Mouse (Mus musculus) heart, embryonic 16.5 days (tissue): ENCODE measurements around the gene Rnf115. TPM values are rescaled to one million over a fixed set of nuclear protein-coding genes. Genes with fewer than 3 reads are reported as not detected.
A peak's percentile ranks its signal among the peaks of the same experiment; 100 is the strongest.

Experiments
- ATAC-seq: fragments of 200-750 bp; cut with Nextera tagmentation; replicated peaks from 2 replicates; pipeline ENCODE4 v1.8.0; 2017; ENCODE audit warnings: moderate number of reproducible peaks; ENCODE audit not compliant: insufficient read depth, low FRiP score; ENCODE audit errors: extremely low read depth
- H3K27ac ChIP-seq: fragments of 300-500 bp; sonication (generic); 2 replicates; pipeline ENCODE4 v1.5.1; 2014; ENCODE audit warnings: mild to moderate bottlenecking, low read length, control low read depth, moderate library complexity
- H3K27me3 ChIP-seq: fragments of 300-500 bp; sonication (generic); 2 replicates; pipeline ENCODE4 v1.6.1; 2014; ENCODE audit warnings: low read length, mixed read lengths; ENCODE audit not compliant: control insufficient read depth, insufficient read depth
- H3K36me3 ChIP-seq: fragments of 300-500 bp; sonication (generic); 2 replicates; pipeline ENCODE4 v1.6.1; 2014; ENCODE audit not compliant: control insufficient read depth, insufficient read depth
- H3K4me1 ChIP-seq: fragments of 300-500 bp; sonication (generic); 2 replicates; pipeline ENCODE4 v1.6.1; 2014; ENCODE audit warnings: low read length, mixed read lengths; ENCODE audit not compliant: control insufficient read depth, insufficient read depth
- H3K4me2 ChIP-seq: fragments of 300-500 bp; sonication (generic); 2 replicates; pipeline ENCODE4 v1.6.1; 2014; ENCODE audit warnings: low read depth, mild to moderate bottlenecking, control low read depth, low read length
- H3K4me3 ChIP-seq: fragments of 300-500 bp; sonication (generic); 2 replicates; pipeline ENCODE4 v1.5.1; 2014; ENCODE audit warnings: mild to moderate bottlenecking, control low read depth, low read length
- H3K9ac ChIP-seq: fragments of 300-500 bp; sonication (generic); 2 replicates; pipeline ENCODE4 v1.6.1; 2014; ENCODE audit warnings: low read length, control low read depth
- H3K9me3 ChIP-seq: fragments of 300-500 bp; sonication (generic); replicated peaks from 2 replicates; pipeline ENCODE4 v1.6.1; 2016; ENCODE audit warnings: low read length; ENCODE audit not compliant: control insufficient read depth
- WGBS: fragments of 180-500 bp; shearing (Covaris S2); extraction: QIAGEN DNeasy Blood & Tissue Kit; methylation state at CpG from one replicate; pipeline ENCODE4 v1.1.7; 2014; 5-methylcytosine and 5-hydroxymethylcytosine counted together
- polyA plus RNA-seq: library from polyadenylated mRNA; unstranded; fragments of >200 nt; fragmentation: Nextera tagmentation; extraction: Ambion mirVana; gene quantifications from 2 replicates; pipeline ENCODE4 v1.2.1, GENCODE M21; 2015

The Rnf115 gene
- polyA plus RNA-seq, 1 experiment from 2014 or later = 39.7 TPM

GRCm38 (mm10) chr3:96744348-96744747, 16.9 kb downstream of the Rnf115 start:
- ATAC-seq = no peak
- peaks cover 11% of the 10 kb centered on the region for H3K4me1 ChIP-seq
- no peak overlapping the region for H3K27ac ChIP-seq
- no peak overlapping the region for H3K4me2 ChIP-seq
- H3K4me3 ChIP-seq = no peak overlapping the region
- H3K36me3 ChIP-seq = no peaks in the 10 kb centered on the region
- no peaks in the 10 kb centered on the region for H3K9me3 ChIP-seq
- H3K27me3 ChIP-seq = no peaks in the 10 kb centered on the region
- no peak overlapping the region for H3K9ac ChIP-seq
- 88% methylated on average over 3 of the region's 3 CpGs for WGBS

DNA sequence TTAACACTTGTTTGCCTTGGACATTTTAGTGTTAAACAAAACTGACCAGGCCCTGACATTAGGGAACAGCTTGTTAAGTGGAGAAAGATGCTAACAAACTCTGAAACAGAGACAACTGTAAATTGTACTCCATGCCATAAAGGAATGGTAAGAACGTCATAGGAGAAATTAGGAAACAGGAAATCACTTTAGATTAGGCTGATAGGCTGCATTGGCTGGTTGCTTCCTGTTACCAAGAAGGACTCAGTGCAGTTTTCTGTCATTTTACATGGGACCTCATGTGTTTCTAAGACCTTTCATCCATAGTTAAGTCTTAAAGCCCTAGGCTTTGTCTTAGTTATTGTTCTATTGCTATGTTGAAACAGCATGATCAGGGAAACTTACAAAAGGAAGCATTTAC, 19.4 kb downstream of the Rnf115 start:
- Histone ChIP-seq H3K4me2 (no peak overlapping the region), H3K27me3 (no peaks in the 10 kb centered on the region)
- 33% methylated on average over 1 of the region's 1 CpGs for WGBS

GRCm38 (mm10) chr3:96755935-96756334, 28.5 kb downstream of the Rnf115 start:
- 97% methylated on average over 1 of the region's 1 CpGs for WGBS
- no peak for ATAC-seq

More for the DNA sequence above, 19.4 kb downstream of the Rnf115 start:
- no peaks in the 10 kb centered on the region for H3K9me3 ChIP-seq
- ATAC-seq = no peak
- H3K4me3 ChIP-seq = no peak overlapping the region
- no peak overlapping the region for H3K9ac ChIP-seq
- peaks cover 11% of the 10 kb centered on the region for H3K4me1 ChIP-seq
- no peak overlapping the region for H3K27ac ChIP-seq
- no peaks in the 10 kb centered on the region for H3K36me3 ChIP-seq

GRCm38 (mm10) chr3:96757691-96758090, 30.2 kb downstream of the Rnf115 start:
- Histone ChIP-seq H3K9me3 (no peaks in the 10 kb centered on the region), H3K4me1 (no peaks in the 10 kb centered on the region), H3K9ac (no peak overlapping the region), H3K4me3 (no peak overlapping the region), H3K36me3 (peaks cover 3% of the 10 kb centered on the region; the same call in 1 of the 2 replicates), H3K27ac (no peak overlapping the region), H3K27me3 (no peaks in the 10 kb centered on the region), H3K4me2 (no peak overlapping the region)
- ATAC-seq = 0 out of 2 replicates have a peak, but pooled peaks have one; percentile 52
- WGBS = 48% methylated on average over 7 of the region's 7 CpGs

More at GRCm38 (mm10) chr3:96755935-96756334, 28.5 kb downstream of the Rnf115 start:
- no peaks in the 10 kb centered on the region for H3K4me1 ChIP-seq
- H3K9me3 ChIP-seq = no peaks in the 10 kb centered on the region
- H3K27ac ChIP-seq = no peak overlapping the region
- H3K27me3 ChIP-seq = no peaks in the 10 kb centered on the region
- H3K36me3 ChIP-seq = peaks cover 3% of the 10 kb centered on the region; the same call in 1 of the 2 replicates
- H3K9ac ChIP-seq = no peak overlapping the region
- H3K4me3 ChIP-seq = no peak overlapping the region
- H3K4me2 ChIP-seq = no peak overlapping the region

- Histone ChIP-seq H3K4me1 (no peaks in the 10 kb centered on the region), H3K4me2 (no peak overlapping the region), H3K4me3 (no peak overlapping the region), H3K9me3 (no peaks in the 10 kb centered on the region), H3K27ac (no peak overlapping the region), H3K36me3 (peaks cover 3% of the 10 kb centered on the region; the same call in 1 of the 2 replicates), H3K9ac (no peak overlapping the region), H3K27me3 (no peaks in the 10 kb centered on the region)
- WGBS = 92% methylated on average over 4 of the region's 4 CpGs
- no peak for ATAC-seq
These were observed 32.2 kb downstream of the Rnf115 start for GRCm38 (mm10) chr3:96759695-96760094.

GRCm38 (mm10) chr3:96764528-96764927, 37.1 kb downstream of the Rnf115 start:
- H3K27me3 ChIP-seq = no peaks in the 10 kb centered on the region
- H3K4me2 ChIP-seq = no peak overlapping the region
- no peak overlapping the region for H3K4me3 ChIP-seq
- no peak for ATAC-seq
- no peaks in the 10 kb centered on the region for H3K9me3 ChIP-seq
- H3K9ac ChIP-seq = no peak overlapping the region
- H3K27ac ChIP-seq = no peak overlapping the region
- H3K36me3 ChIP-seq = peaks cover 2% of the 10 kb centered on the region; the same call in 1 of the 2 replicates
- WGBS = 73% methylated on average over 1 of the region's 1 CpGs
- no peaks in the 10 kb centered on the region; the same call in 1 of the 2 replicates for H3K4me1 ChIP-seq

GRCm38 (mm10) chr3:96769971-96770370, 42.5 kb downstream of the Rnf115 start:
- Histone ChIP-seq H3K27ac (no peak overlapping the region), H3K27me3 (no peaks in the 10 kb centered on the region), H3K4me3 (no peak overlapping the region), H3K9ac (no peak overlapping the region), H3K4me2 (no peak overlapping the region), H3K36me3 (no peaks in the 10 kb centered on the region), H3K4me1 (peaks cover 9% of the 10 kb centered on the region), H3K9me3 (no peaks in the 10 kb centered on the region)
- 84% methylated on average over 5 of the region's 5 CpGs for WGBS
- no peak for ATAC-seq

DNA sequence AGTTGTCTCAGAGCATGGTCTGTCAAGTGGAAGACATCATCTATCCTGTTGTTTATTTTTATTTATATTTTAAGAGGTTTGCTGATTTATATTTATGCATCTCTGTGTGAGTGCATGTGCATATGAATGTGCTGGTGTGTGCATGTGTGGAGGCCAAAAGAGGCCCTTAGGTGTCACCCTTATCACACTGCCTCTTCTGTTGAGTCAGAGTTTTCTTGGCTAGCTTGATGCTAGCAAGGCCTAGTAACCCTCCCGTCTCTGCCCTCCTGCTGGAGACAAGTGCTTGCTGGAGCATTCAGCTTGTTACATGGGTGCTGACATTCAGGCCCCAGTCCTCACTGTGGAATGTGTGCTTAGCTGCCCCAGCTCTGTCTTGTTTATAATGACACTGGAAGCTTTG, 45.5 kb downstream of the Rnf115 start:
- no peaks in the 10 kb centered on the region for H3K9me3 ChIP-seq
- no peak overlapping the region for H3K4me2 ChIP-seq
- no peak overlapping the region for H3K27ac ChIP-seq
- H3K4me3 ChIP-seq = no peak overlapping the region
- no peak overlapping the region for H3K9ac ChIP-seq
- no peak for ATAC-seq
- peaks cover 5% of the 10 kb centered on the region for H3K36me3 ChIP-seq
- WGBS = 27% methylated on average over 1 of the region's 1 CpGs
- H3K27me3 ChIP-seq = no peaks in the 10 kb centered on the region
- peaks cover 9% of the 10 kb centered on the region for H3K4me1 ChIP-seq

- no peak overlapping the region for H3K27ac ChIP-seq
- 77% methylated on average over 3 of the region's 3 CpGs for WGBS
- no peak overlapping the region for H3K4me2 ChIP-seq
- no peaks in the 10 kb centered on the region for H3K27me3 ChIP-seq
- ATAC-seq = no peak
- no peak overlapping the region for H3K9ac ChIP-seq
- H3K4me1 ChIP-seq = peaks cover 6% of the 10 kb centered on the region
- peaks cover 6% of the 10 kb centered on the region for H3K36me3 ChIP-seq
- H3K9me3 ChIP-seq = no peaks in the 10 kb centered on the region
- H3K4me3 ChIP-seq = no peak overlapping the region
These were observed 49.7 kb downstream of the Rnf115 start for GRCm38 (mm10) chr3:96777120-96777519.
